Mouse (Mus musculus) forebrain, embryonic 12.5 days (tissue): Measurements from ENCODE around the gene Etl4. TPM values are rescaled to one million over a fixed set of nuclear protein-coding genes. Genes with fewer than 3 reads are reported as not detected.

ENCODE experiments used
- ATAC-seq: fragments of 200-750 bp; cut with Nextera tagmentation; 2 replicates; pipeline ENCODE4 v1.8.0; 2017; ENCODE audit warnings: moderate TSS enrichment; ENCODE audit not compliant: low FRiP score
- H3K27ac ChIP-seq: fragments of 300-500 bp; sonication (generic); 2 replicates; pipeline ENCODE4 v1.5.1; 2016; ENCODE audit warnings: mild to moderate bottlenecking
- H3K27me3 ChIP-seq: fragments of 300-500 bp; sonication (generic); 2 replicates; pipeline ENCODE4 v1.6.1; 2016; ENCODE audit warnings: mild to moderate bottlenecking
- H3K36me3 ChIP-seq: fragments of 300-500 bp; sonication (generic); replicated peaks from 2 replicates; pipeline ENCODE4 v1.6.1; 2016; ENCODE audit warnings: mild to moderate bottlenecking
- H3K4me1 ChIP-seq: fragments of 300-500 bp; sonication (generic); 2 replicates; pipeline ENCODE4 v1.6.1; 2016
- H3K4me2 ChIP-seq: fragments of 300-500 bp; sonication (generic); 2 replicates; pipeline ENCODE4 v1.6.1; 2016; ENCODE audit warnings: mild to moderate bottlenecking, moderate library complexity
- H3K4me3 ChIP-seq: fragments of 300-500 bp; sonication (generic); replicated peaks from 2 replicates; pipeline ENCODE4 v1.5.1; 2016; ENCODE audit warnings: mild to moderate bottlenecking
- H3K9ac ChIP-seq: fragments of 300-500 bp; sonication (generic); 2 replicates; pipeline ENCODE4 v1.6.1; 2016; ENCODE audit warnings: mild to moderate bottlenecking
- H3K9me3 ChIP-seq: fragments of 300-500 bp; sonication (generic); 2 replicates; pipeline ENCODE4 v1.6.1; 2016
- WGBS: fragments of 180-500 bp; shearing (Covaris S2); methylation state at CpG from one replicate; pipeline ENCODE4 v1.1.7; 2016; 5-methylcytosine and 5-hydroxymethylcytosine counted together
- microRNA-seq: library from miRNA; unstranded; fragments of <30 nt; microRNA quantifications from one replicate; pipeline ENCODE4, GENCODE M21; 2017
- polyA plus RNA-seq: library from polyadenylated mRNA; unstranded; fragments of >200 nt; fragmentation: Nextera tagmentation; extraction: Ambion mirVana; gene quantifications from 2 replicates; pipeline ENCODE4 v1.2.1, GENCODE M21; 2016

The Etl4 gene
- polyA plus RNA-seq, 1 experiment from 2014 or later, result 30.3 TPM

- H3K27ac ChIP-seq, result no peak overlapping the region
- H3K4me1 ChIP-seq, result no peaks in the 10 kb centered on the region
- H3K9ac ChIP-seq, result no peak overlapping the region
- H3K9me3 ChIP-seq, result no peaks in the 10 kb centered on the region
- H3K36me3 ChIP-seq, result peaks cover 19% of the 10 kb centered on the region
- no peak overlapping the region for H3K4me2 ChIP-seq
- no peaks in the 10 kb centered on the region for H3K27me3 ChIP-seq
- WGBS, result 71% methylated on average over 8 of the region's 8 CpGs
- H3K4me3 ChIP-seq, result no peak overlapping the region
- ATAC-seq, result no peak
Measured at GRCm38 (mm10) chr2:20801236-20801890, 891.8 kb downstream of the Etl4 start.

- H3K4me3 ChIP-seq, result no peak overlapping the region
- H3K27me3 ChIP-seq, result no peaks in the 10 kb centered on the region
- H3K4me2 ChIP-seq, result no peak overlapping the region
- H3K4me1 ChIP-seq, result no peaks in the 10 kb centered on the region
- no peaks in the 10 kb centered on the region for H3K9me3 ChIP-seq
- 90% methylated on average over 8 of the region's 8 CpGs for WGBS
- no peak overlapping the region for H3K9ac ChIP-seq
- peaks cover 4% of the 10 kb centered on the region; the same call in 1 of the 2 replicates for H3K36me3 ChIP-seq
- no peak for ATAC-seq
- no peak overlapping the region for H3K27ac ChIP-seq
Measured at GRCm38 (mm10) chr2:20811506-20811905, 901.9 kb downstream of the Etl4 start.

- H3K36me3 ChIP-seq, result 0 out of 2 replicates have a peak, but pooled peaks cover 1% of the 10 kb centered on the region
- H3K4me3 ChIP-seq, result no peak overlapping the region
- no peak overlapping the region for H3K27ac ChIP-seq
- H3K9ac ChIP-seq, result no peak overlapping the region
- no peak for ATAC-seq
- H3K9me3 ChIP-seq, result no peaks in the 10 kb centered on the region
- no peaks in the 10 kb centered on the region for H3K27me3 ChIP-seq
- WGBS, result 85% methylated on average over 2 of the region's 2 CpGs
- H3K4me1 ChIP-seq, result no peaks in the 10 kb centered on the region
- H3K4me2 ChIP-seq, result no peak overlapping the region
Measured at GRCm38 (mm10) chr2:20813986-20814385, 904.4 kb downstream of the Etl4 start.

DNA sequence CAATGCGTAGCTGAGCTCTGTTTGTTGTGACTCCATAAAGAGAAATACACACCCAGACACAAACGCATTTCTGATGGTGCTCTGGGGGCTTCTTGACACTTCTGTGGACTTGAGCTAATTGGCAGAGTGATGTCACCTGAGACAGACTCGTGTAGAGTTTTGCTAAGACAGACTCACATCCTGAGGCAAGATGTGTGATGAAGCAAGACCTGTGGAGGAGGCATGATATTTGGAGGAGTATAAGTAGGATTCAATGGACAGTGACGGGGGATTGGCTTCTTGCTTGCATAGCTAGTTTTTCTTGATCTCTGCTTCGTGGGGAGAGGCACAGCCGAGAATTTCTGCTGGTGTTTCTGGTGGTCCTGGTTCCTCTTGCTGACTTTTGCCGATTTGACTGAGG is 908.6 kb downstream of the Etl4 start:
- H3K4me2 ChIP-seq, result no peak overlapping the region
- no peaks in the 10 kb centered on the region for H3K27me3 ChIP-seq
- WGBS, result 87% methylated on average over 7 of the region's 7 CpGs
- no peaks in the 10 kb centered on the region for H3K4me1 ChIP-seq
- H3K4me3 ChIP-seq, result no peak overlapping the region
- H3K9me3 ChIP-seq, result no peaks in the 10 kb centered on the region
- no peak for ATAC-seq
- no peaks in the 10 kb centered on the region for H3K36me3 ChIP-seq
- H3K9ac ChIP-seq, result no peak overlapping the region
- H3K27ac ChIP-seq, result no peak overlapping the region

DNA sequence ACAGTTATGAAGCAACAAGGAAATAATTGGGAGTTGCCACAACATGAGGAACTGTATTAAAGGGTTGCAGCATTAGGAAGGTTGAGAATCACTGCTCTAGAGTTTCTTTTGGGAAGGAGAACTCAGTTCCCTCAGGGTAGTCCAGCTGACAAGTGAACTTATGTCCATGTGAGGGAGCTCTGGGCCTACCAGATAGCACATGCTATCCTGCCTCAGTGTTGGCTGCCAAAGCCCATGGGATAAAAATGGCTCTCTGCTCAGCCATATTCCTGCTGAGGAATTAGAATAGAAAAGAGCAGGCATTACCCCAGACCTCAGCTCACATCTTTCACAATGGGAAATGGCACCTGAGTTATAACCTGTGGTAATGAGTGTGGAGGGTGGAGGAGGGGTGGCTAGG is 916.7 kb downstream of the Etl4 start:
- Histone ChIP-seq H3K9ac (no peak overlapping the region), H3K4me3 (no peak overlapping the region), H3K27ac (no peak overlapping the region), H3K4me2 (no peak overlapping the region), H3K27me3 (no peaks in the 10 kb centered on the region), H3K9me3 (no peaks in the 10 kb centered on the region), H3K36me3 (no peaks in the 10 kb centered on the region), H3K4me1 (no peaks in the 10 kb centered on the region)
- ATAC-seq, result no peak

GRCm38 (mm10) chr2:20830882-20831281 is 921.3 kb downstream of the Etl4 start:
- H3K27ac ChIP-seq, result no peak overlapping the region
- no peak overlapping the region for H3K9ac ChIP-seq
- H3K36me3 ChIP-seq, result no peaks in the 10 kb centered on the region
- H3K4me1 ChIP-seq, result no peaks in the 10 kb centered on the region
- ATAC-seq, result no peak
- H3K27me3 ChIP-seq, result no peaks in the 10 kb centered on the region
- H3K9me3 ChIP-seq, result no peaks in the 10 kb centered on the region
- H3K4me2 ChIP-seq, result no peak overlapping the region
- WGBS, result 90% methylated on average over 3 of the region's 3 CpGs
- H3K4me3 ChIP-seq, result no peak overlapping the region

DNA sequence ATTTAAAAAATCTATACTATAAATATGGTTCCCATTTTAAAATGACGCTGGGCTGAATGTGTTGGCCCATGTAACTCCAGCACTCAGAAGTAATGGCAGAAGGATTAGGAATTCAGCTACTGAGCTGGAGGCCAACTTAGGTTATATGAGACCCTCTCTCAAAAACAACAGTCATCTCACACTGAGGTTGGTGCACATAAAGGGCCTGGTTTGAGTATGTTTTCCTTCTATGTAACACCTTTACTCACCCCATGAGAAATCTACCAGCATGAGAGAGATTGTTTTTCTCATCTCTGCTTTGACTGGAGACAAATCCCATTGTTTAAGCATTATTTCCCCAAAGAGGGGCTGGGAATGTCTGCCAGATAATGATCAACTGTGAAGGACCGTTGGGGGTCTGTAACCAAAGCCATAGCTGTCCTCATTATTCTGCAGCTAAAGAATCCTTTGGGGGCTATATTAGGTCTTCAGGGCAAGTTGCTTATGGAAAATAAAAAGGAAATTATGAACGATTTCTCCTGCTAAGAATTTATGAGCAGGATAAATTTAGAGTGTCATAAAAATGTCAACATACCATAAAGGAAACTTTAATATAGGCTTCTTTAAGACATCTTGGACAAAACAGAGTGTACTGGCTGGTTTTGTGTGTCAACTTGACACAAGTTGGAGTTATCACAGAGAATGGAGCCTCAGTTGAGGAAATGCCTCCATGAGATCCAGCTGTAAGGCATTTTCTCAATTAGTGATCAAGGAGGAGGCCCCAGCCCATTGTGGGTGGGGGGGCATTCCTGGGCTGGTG is 922.2 kb downstream of the Etl4 start:
- 83% methylated on average over 3 of the region's 3 CpGs for WGBS
- Histone ChIP-seq H3K4me1 (no peaks in the 10 kb centered on the region), H3K4me3 (no peak overlapping the region), H3K4me2 (no peak overlapping the region), H3K9ac (no peak overlapping the region), H3K36me3 (no peaks in the 10 kb centered on the region), H3K9me3 (no peaks in the 10 kb centered on the region), H3K27ac (no peak overlapping the region), H3K27me3 (no peaks in the 10 kb centered on the region)
- no peak for ATAC-seq

DNA sequence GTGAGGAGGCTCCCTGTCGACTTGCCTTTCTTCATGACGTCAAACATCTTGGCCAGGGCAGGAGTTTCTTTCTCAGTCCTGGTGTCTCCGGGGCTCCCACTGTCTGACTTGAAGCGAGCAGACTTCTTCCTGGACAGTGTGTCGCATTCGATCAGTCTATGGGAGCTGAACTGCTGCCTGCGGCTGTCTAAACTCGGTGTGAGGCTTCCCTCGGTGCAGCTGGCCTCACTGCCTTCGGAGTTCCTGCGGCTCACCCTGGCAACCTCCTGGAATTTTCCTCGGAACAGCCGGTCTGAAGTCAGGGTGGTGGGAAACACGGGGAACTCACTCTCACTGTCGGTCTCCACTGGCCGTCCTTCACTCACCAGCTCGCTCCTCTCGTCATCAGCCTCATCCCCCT is 939.8 kb downstream of the Etl4 start:
- Histone ChIP-seq H3K9me3 (no peaks in the 10 kb centered on the region), H3K27me3 (no peaks in the 10 kb centered on the region), H3K9ac (no peak overlapping the region), H3K4me2 (no peak overlapping the region), H3K27ac (no peak overlapping the region), H3K36me3 (peaks cover 77% of the 10 kb centered on the region), H3K4me3 (no peak overlapping the region), H3K4me1 (no peaks in the 10 kb centered on the region)
- ATAC-seq, result no peak
- WGBS, result 90% methylated on average over 18 of the region's 18 CpGs

Small RNA genes lying within 50 kb of the gene (microRNA-seq; reads per million reads assigned to microRNA genes)
- not detected for gene Gm44457
